Mouse (Mus musculus) brain, embryonic 14.5 days (tissue): ENCODE data around the gene Slc38a4.

ENCODE experiments used
- CTCF ChIP-seq: fragments of 200-500 bp; IDR thresholded peaks from 2 replicates; pipeline ENCODE4 v1.5.1; 2012; ENCODE audit warnings: inconsistent platforms, mild to moderate bottlenecking, moderate library complexity, borderline replicate concordance; ENCODE audit not compliant: insufficient read depth, insufficient read length; ENCODE audit errors: extremely low read depth
- POLR2A ChIP-seq: fragments of 200-500 bp; IDR thresholded peaks from 2 replicates; pipeline ENCODE4 v1.6.1; 2012; ENCODE audit warnings: mild to moderate bottlenecking, inconsistent platforms, borderline replicate concordance; ENCODE audit not compliant: poor library complexity, insufficient read depth, insufficient read length, severe bottlenecking; ENCODE audit errors: extremely low read depth

DNA sequence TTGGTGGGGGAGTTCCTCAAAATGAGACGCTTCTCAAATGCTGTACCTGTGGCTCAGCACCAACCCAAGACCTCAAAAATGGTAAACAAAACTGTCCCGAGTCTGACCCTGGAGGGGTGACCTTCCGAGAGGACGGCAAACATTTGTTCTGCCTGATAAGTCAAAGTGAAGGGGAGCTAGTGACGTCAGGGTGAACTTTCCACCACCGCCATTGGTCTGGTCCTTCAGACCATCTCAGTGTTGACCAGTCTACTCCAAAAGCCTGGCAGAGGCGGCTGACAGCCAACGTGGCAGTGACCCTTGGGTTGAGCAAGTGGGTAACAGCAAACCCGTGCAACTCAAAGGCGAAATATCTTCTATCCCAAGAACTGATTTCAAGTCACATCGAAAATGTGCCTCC lies 27.1 kb downstream of the Slc38a4 start:
- TF ChIP-seq CTCF (no peak), POLR2A (no peak)
